Mouse (Mus musculus): ENCODE measurements around the gene Trim24. TPM values are rescaled to one million over a fixed set of nuclear protein-coding genes. Genes with fewer than 3 reads are reported as not detected.

The Trim24 gene
- polyA plus RNA-seq (2012; rRNA removed), result 8.5 and 8.8 TPM in 2 replicates

DNA sequence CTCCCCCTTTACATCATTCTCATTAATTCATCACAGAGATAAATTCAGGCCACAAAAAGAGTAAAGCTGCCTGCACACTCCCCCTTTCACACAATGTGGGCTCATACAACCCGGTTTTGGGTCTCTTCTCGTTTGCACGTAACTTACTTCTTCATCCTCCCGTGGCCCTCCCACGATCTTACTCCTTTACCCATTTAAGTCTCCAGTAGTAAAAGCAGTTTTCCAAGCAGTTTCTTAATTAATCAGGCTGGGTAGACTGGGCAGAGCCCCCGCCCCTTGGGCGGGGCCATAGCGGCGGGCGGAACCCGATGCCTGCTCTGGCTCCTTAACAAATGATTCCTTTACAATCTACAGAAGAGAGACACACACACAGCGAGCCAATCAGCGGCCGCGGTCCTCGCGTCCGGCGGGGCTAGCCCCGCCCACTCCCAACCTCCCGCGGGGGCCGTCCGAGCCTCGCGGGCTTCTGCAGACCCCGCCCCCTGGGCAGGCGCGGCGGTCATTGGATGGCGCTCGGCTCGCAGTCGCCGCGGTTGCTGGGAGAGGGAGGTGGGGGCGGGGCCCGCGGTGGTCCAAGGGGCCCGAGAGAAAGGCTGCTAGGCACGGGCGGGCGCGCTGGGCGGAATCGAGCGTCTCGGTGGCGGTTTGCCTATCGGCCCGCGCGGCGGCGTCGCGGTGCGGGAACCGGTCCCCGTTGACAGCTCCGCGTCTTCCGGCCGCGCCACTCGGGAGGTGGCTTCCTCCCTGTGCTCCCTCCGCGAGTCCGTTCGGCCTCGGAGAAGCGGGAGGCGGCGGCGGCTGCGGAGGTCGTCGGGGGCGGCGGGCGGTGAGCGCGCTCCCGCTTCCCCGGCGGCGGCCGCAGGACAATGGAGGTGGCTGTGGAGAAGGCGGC lies at the start of gene Trim24:
Gene Trim24, plus strand, starts transcription at position 567 of the 892 bp plus-strand sequence.

Other genes with a start within 250 kb of the Trim24 start
- gene Svopl, start 176.2 kb downstream of the Trim24 start, polyA plus RNA-seq (2012; rRNA removed), result 0.01 TPM in 1 of 2 replicates, not detected in the other
- gene Tmem213, start 238.4 kb downstream of the Trim24 start, polyA plus RNA-seq (2012; rRNA removed), result not detected in 2 replicates